Mouse (Mus musculus): ENCODE measurements around the gene Nipal3. TPM values are rescaled to one million over a fixed set of nuclear protein-coding genes. Genes with fewer than 3 reads are reported as not detected.

Gene Nipal3
- 4.3 and 7.1 TPM in 2 replicates for polyA plus RNA-seq (2015; fragmentation: Nextera tagmentation; extraction: Ambion mirVana)

- no peaks in the 10 kb centered on the region for H3K9me3 ChIP-seq (ENCODE audit: low read length)
- H3K9ac ChIP-seq (replicated peaks; ENCODE audit: low read length), result peak within 1 kb of the TSS; percentile 62
- H3K36me3 ChIP-seq (ENCODE audit: insufficient read depth, low read length), result peaks cover 8% of the 10 kb centered on the region
- H3K4me3 ChIP-seq (ENCODE audit: low read length), result peak within 1 kb of the TSS; percentile 58
- ATAC-seq (ENCODE audit: low FRiP score, low TSS enrichment), result peak; percentile 97
- no peaks in the 10 kb centered on the region for H3K27me3 ChIP-seq (ENCODE audit: insufficient read depth, low read length)
- H3K4me1 ChIP-seq (ENCODE audit: insufficient read depth, low read length), result peaks cover 13% of the 10 kb centered on the region
- WGBS, result under 1% methylated on average over 53 of the region's 53 CpGs
- H3K4me2 ChIP-seq (replicated peaks; ENCODE audit: low read depth, low read length), result peak within 1 kb of the TSS; percentile 72
- peak within 1 kb of the TSS; percentile 80 for H3K27ac ChIP-seq (ENCODE audit: low read length)
Measured at GRCm38 (mm10) chr4:135494521-135495396, at the start of gene Nipal3, which contains the start of gene Stpg1. Gene Nipal3 (minus strand): TSS chr4:135495038. Gene Stpg1 (plus strand): TSS chr4:135494790.

GRCm38 (mm10) chr4:135544284-135544683 is 49.4 kb upstream of the Nipal3 start:
- H3K36me3 ChIP-seq (ENCODE audit: insufficient read depth, low read length), result no peaks in the 10 kb centered on the region
- H3K9ac ChIP-seq (replicated peaks; ENCODE audit: low read length), result no peak overlapping the region
- no peak for ATAC-seq (ENCODE audit: low FRiP score, low TSS enrichment)
- WGBS, result 43% methylated on average over 2 of the region's 2 CpGs
- no peak overlapping the region for H3K27ac ChIP-seq (ENCODE audit: low read length)
- H3K9me3 ChIP-seq (ENCODE audit: low read length), result no peaks in the 10 kb centered on the region
- H3K4me2 ChIP-seq (replicated peaks; ENCODE audit: low read depth, low read length), result no peak overlapping the region
- H3K27me3 ChIP-seq (ENCODE audit: insufficient read depth, low read length), result no peaks in the 10 kb centered on the region
- peaks cover 49% of the 10 kb centered on the region for H3K4me1 ChIP-seq (ENCODE audit: insufficient read depth, low read length)
- H3K4me3 ChIP-seq (ENCODE audit: low read length), result no peak overlapping the region

- Histone ChIP-seq H3K4me3 (ENCODE audit: low read length) (no peak overlapping the region), H3K9me3 (ENCODE audit: low read length) (no peaks in the 10 kb centered on the region), H3K4me1 (ENCODE audit: insufficient read depth, low read length) (peaks cover 12% of the 10 kb centered on the region), H3K36me3 (ENCODE audit: insufficient read depth, low read length) (no peaks in the 10 kb centered on the region), H3K27me3 (ENCODE audit: insufficient read depth, low read length) (no peaks in the 10 kb centered on the region), H3K27ac (ENCODE audit: low read length) (no peak overlapping the region), H3K4me2 (replicated peaks; ENCODE audit: low read depth, low read length) (no peak overlapping the region), H3K9ac (replicated peaks; ENCODE audit: low read length) (no peak overlapping the region)
- no peak for ATAC-seq (ENCODE audit: low FRiP score, low TSS enrichment)
- WGBS, result 74% methylated on average over 9 of the region's 9 CpGs
Measured at GRCm38 (mm10) chr4:135540057-135540456, 45.2 kb upstream of the Nipal3 start.

GRCm38 (mm10) chr4:135539056-135539455 is 44.2 kb upstream of the Nipal3 start:
- ATAC-seq (ENCODE audit: low FRiP score, low TSS enrichment), result no peak
- 85% methylated on average over 12 of the region's 12 CpGs for WGBS
- H3K9me3 ChIP-seq (ENCODE audit: low read length), result no peaks in the 10 kb centered on the region
- H3K4me3 ChIP-seq (ENCODE audit: low read length), result no peak overlapping the region
- no peaks in the 10 kb centered on the region for H3K27me3 ChIP-seq (ENCODE audit: insufficient read depth, low read length)
- H3K4me2 ChIP-seq (replicated peaks; ENCODE audit: low read depth, low read length), result no peak overlapping the region
- H3K9ac ChIP-seq (replicated peaks; ENCODE audit: low read length), result no peak overlapping the region
- no peaks in the 10 kb centered on the region for H3K36me3 ChIP-seq (ENCODE audit: insufficient read depth, low read length)
- peaks cover 2% of the 10 kb centered on the region; the same call in 1 of the 2 replicates for H3K4me1 ChIP-seq (ENCODE audit: insufficient read depth, low read length)
- no peak overlapping the region for H3K27ac ChIP-seq (ENCODE audit: low read length)

- WGBS, result 99% methylated on average over 3 of the region's 3 CpGs
- Histone ChIP-seq H3K9ac (replicated peaks; ENCODE audit: low read length) (no peak overlapping the region), H3K4me3 (ENCODE audit: low read length) (no peak overlapping the region), H3K9me3 (ENCODE audit: low read length) (peaks cover 6% of the 10 kb centered on the region; the same call in 1 of the 2 replicates), H3K27ac (ENCODE audit: low read length) (no peak overlapping the region), H3K27me3 (ENCODE audit: insufficient read depth, low read length) (no peaks in the 10 kb centered on the region), H3K4me1 (ENCODE audit: insufficient read depth, low read length) (no peaks in the 10 kb centered on the region; the same call in 1 of the 2 replicates), H3K36me3 (ENCODE audit: insufficient read depth, low read length) (no peaks in the 10 kb centered on the region), H3K4me2 (replicated peaks; ENCODE audit: low read depth, low read length) (no peak overlapping the region)
- no peak for ATAC-seq (ENCODE audit: low FRiP score, low TSS enrichment)
Measured at GRCm38 (mm10) chr4:135535021-135535420, 40.2 kb upstream of the Nipal3 start.

- Histone ChIP-seq H3K27me3 (ENCODE audit: insufficient read depth, low read length) (no peaks in the 10 kb centered on the region), H3K9me3 (ENCODE audit: low read length) (peaks cover 6% of the 10 kb centered on the region; the same call in 1 of the 2 replicates), H3K4me3 (ENCODE audit: low read length) (no peak overlapping the region), H3K27ac (ENCODE audit: low read length) (no peak overlapping the region), H3K4me2 (replicated peaks; ENCODE audit: low read depth, low read length) (no peak overlapping the region), H3K9ac (replicated peaks; ENCODE audit: low read length) (no peak overlapping the region), H3K36me3 (ENCODE audit: insufficient read depth, low read length) (no peaks in the 10 kb centered on the region), H3K4me1 (ENCODE audit: insufficient read depth, low read length) (no peaks in the 10 kb centered on the region; the same call in 1 of the 2 replicates)
- ATAC-seq (ENCODE audit: low FRiP score, low TSS enrichment), result no peak
- WGBS, result 80% methylated on average over 6 of the region's 6 CpGs
Measured at GRCm38 (mm10) chr4:135533001-135533400, 38.2 kb upstream of the Nipal3 start.

GRCm38 (mm10) chr4:135531771-135532613 is 37.2 kb upstream of the Nipal3 start:
- H3K36me3 ChIP-seq (ENCODE audit: insufficient read depth, low read length), result no peaks in the 10 kb centered on the region
- WGBS, result 44% methylated on average over 9 of the region's 9 CpGs

GRCm38 (mm10) chr4:135531236-135531635 is 36.4 kb upstream of the Nipal3 start:
- no peak for ATAC-seq (ENCODE audit: low FRiP score, low TSS enrichment)
- peaks cover 6% of the 10 kb centered on the region; the same call in 1 of the 2 replicates for H3K9me3 ChIP-seq (ENCODE audit: low read length)
- WGBS, result 87% methylated on average over 9 of the region's 9 CpGs
- H3K4me1 ChIP-seq (ENCODE audit: insufficient read depth, low read length), result peaks cover 4% of the 10 kb centered on the region; the same call in 1 of the 2 replicates
- no peak overlapping the region for H3K4me2 ChIP-seq (replicated peaks; ENCODE audit: low read depth, low read length)
- no peak overlapping the region for H3K27ac ChIP-seq (ENCODE audit: low read length)
- no peak overlapping the region for H3K4me3 ChIP-seq (ENCODE audit: low read length)
- no peaks in the 10 kb centered on the region for H3K27me3 ChIP-seq (ENCODE audit: insufficient read depth, low read length)
- no peaks in the 10 kb centered on the region for H3K36me3 ChIP-seq (ENCODE audit: insufficient read depth, low read length)
- no peak overlapping the region for H3K9ac ChIP-seq (replicated peaks; ENCODE audit: low read length)

More at GRCm38 (mm10) chr4:135531771-135532613, 37.2 kb upstream of the Nipal3 start:
- no peak overlapping the region for H3K4me3 ChIP-seq (ENCODE audit: low read length)
- no peaks in the 10 kb centered on the region for H3K27me3 ChIP-seq (ENCODE audit: insufficient read depth, low read length)
- no peak for ATAC-seq (ENCODE audit: low FRiP score, low TSS enrichment)
- H3K9me3 ChIP-seq (ENCODE audit: low read length), result peaks cover 6% of the 10 kb centered on the region; the same call in 1 of the 2 replicates
- H3K27ac ChIP-seq (ENCODE audit: low read length), result no peak overlapping the region
- H3K9ac ChIP-seq (replicated peaks; ENCODE audit: low read length), result no peak overlapping the region
- no peak overlapping the region for H3K4me2 ChIP-seq (replicated peaks; ENCODE audit: low read depth, low read length)
- H3K4me1 ChIP-seq (ENCODE audit: insufficient read depth, low read length), result no peaks in the 10 kb centered on the region; the same call in 1 of the 2 replicates

- Histone ChIP-seq H3K4me1 (ENCODE audit: insufficient read depth, low read length) (peaks cover 7% of the 10 kb centered on the region; the same call in 1 of the 2 replicates), H3K9me3 (ENCODE audit: low read length) (peaks cover 6% of the 10 kb centered on the region; the same call in 1 of the 2 replicates), H3K9ac (replicated peaks; ENCODE audit: low read length) (no peak overlapping the region), H3K36me3 (ENCODE audit: insufficient read depth, low read length) (no peaks in the 10 kb centered on the region), H3K4me3 (ENCODE audit: low read length) (no peak overlapping the region), H3K4me2 (replicated peaks; ENCODE audit: low read depth, low read length) (no peak overlapping the region), H3K27ac (ENCODE audit: low read length) (no peak overlapping the region), H3K27me3 (ENCODE audit: insufficient read depth, low read length) (no peaks in the 10 kb centered on the region)
- no peak for ATAC-seq (ENCODE audit: low FRiP score, low TSS enrichment)
- WGBS, result 73% methylated on average over 2 of the region's 2 CpGs
Measured at GRCm38 (mm10) chr4:135530270-135530669, 35.4 kb upstream of the Nipal3 start.

Data from kidney, embryonic 16.5 days (tissue).